Mouse (Mus musculus) C2C12 (cell line): ENCODE measurements around the gene 1810049J17Rik. TPM values are rescaled to one million over a fixed set of nuclear protein-coding genes. Genes with fewer than 3 reads are reported as not detected.

Source experiments
- H3K27me3 ChIP-seq: one replicate; pipeline ENCODE4 v1.6.1; 2011; ENCODE audit not compliant: control insufficient read depth, insufficient read depth, insufficient read length
- H3K36me3 ChIP-seq: one replicate; pipeline ENCODE4 v1.6.1; 2011; ENCODE audit not compliant: control insufficient read depth, insufficient read depth
- H3K4me3 ChIP-seq: one replicate; pipeline ENCODE4 v1.5.1; 2011; ENCODE audit warnings: mild to moderate bottlenecking, control low read depth; ENCODE audit not compliant: poor library complexity, insufficient read depth, severe bottlenecking
- H3K79me2 ChIP-seq: one replicate; pipeline ENCODE4 v1.6.1; 2011; ENCODE audit not compliant: control insufficient read depth, insufficient read depth
- H3K79me3 ChIP-seq: one replicate; pipeline ENCODE4 v1.6.1; 2011; ENCODE audit warnings: low read depth, control low read depth
- H3ac ChIP-seq: one replicate; pipeline ENCODE3; 2011; ENCODE audit warnings: low read depth; ENCODE audit not compliant: control insufficient read depth, insufficient read length
- CEBPB ChIP-seq: IDR thresholded peaks from one replicate; pipeline ENCODE4 v1.6.1; 2011; ENCODE audit warnings: low read depth, mild to moderate bottlenecking, control low read depth, moderate library complexity
- CTCF ChIP-seq: IDR thresholded peaks from one replicate; pipeline ENCODE4 v1.5.1; 2011; ENCODE audit not compliant: control insufficient read depth, insufficient read depth, insufficient read length
- FOSL1 ChIP-seq: IDR thresholded peaks from one replicate; pipeline ENCODE4 v1.8.0; 2011; ENCODE audit warnings: mild to moderate bottlenecking, low read length; ENCODE audit not compliant: poor library complexity, insufficient read depth, severe bottlenecking
- MAX ChIP-seq: IDR thresholded peaks from one replicate; pipeline ENCODE4 v1.6.1; 2011; ENCODE audit warnings: mild to moderate bottlenecking, control low read depth
- MYOD1 ChIP-seq: IDR thresholded peaks from one replicate; pipeline ENCODE4 v1.6.1; 2011; ENCODE audit warnings: low read depth; ENCODE audit not compliant: control insufficient read depth, insufficient read length
- MYOG ChIP-seq: IDR thresholded peaks from one replicate; pipeline ENCODE4 v1.6.1; 2011; ENCODE audit not compliant: control insufficient read depth, insufficient read length; ENCODE audit errors: extremely low read depth
- USF1 ChIP-seq: IDR thresholded peaks from one replicate; pipeline ENCODE4 v1.6.1; 2011; ENCODE audit warnings: low read depth, mild to moderate bottlenecking, control low read depth, moderate library complexity
- polyA plus RNA-seq: library from polyadenylated mRNA; unstranded; fragments of >200 nt; fragmentation: generic; extraction: Trizol; gene quantifications from one replicate; pipeline ENCODE4 v1.2.1, GENCODE M21; 2012; ENCODE audit warnings: missing spikeins

1810049J17Rik gene
- polyA plus RNA-seq, 1 experiment = 4.8 TPM

DNA sequence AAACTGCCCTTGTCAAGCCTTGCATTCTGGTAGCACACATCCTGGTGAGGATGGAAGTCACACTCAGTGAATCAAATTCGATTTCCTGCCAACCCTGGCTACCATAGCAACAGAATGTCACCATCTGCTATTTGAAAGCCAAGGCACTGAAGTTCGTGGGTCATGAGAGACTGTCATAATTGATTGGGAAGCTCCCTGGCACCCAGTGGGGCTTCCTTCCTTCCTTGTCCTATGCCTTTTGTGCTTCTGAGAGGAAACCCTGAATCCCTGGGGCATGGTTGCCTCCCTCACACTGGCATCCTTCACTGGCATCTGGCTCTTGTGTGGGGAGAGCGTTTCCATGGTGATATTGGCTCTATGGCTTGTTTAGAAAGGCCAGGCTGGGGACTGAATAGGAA lies 44.4 kb upstream of the 1810049J17Rik start:
- H3K79me3 ChIP-seq = no peaks in the 10 kb centered on the region
- H3K4me3 ChIP-seq = no peak overlapping the region
- no peaks in the 10 kb centered on the region for H3K79me2 ChIP-seq
- H3ac ChIP-seq = no peak overlapping the region
- no peak for TF ChIP-seq CTCF
- TF ChIP-seq MAX = no peak
- no peak for TF ChIP-seq MYOD1
- TF ChIP-seq MYOG = no peak
- TF ChIP-seq CEBPB = no peak
- no peak for TF ChIP-seq FOSL1
- no peak for TF ChIP-seq USF1
- no peaks in the 10 kb centered on the region for H3K27me3 ChIP-seq
- no peaks in the 10 kb centered on the region for H3K36me3 ChIP-seq

DNA sequence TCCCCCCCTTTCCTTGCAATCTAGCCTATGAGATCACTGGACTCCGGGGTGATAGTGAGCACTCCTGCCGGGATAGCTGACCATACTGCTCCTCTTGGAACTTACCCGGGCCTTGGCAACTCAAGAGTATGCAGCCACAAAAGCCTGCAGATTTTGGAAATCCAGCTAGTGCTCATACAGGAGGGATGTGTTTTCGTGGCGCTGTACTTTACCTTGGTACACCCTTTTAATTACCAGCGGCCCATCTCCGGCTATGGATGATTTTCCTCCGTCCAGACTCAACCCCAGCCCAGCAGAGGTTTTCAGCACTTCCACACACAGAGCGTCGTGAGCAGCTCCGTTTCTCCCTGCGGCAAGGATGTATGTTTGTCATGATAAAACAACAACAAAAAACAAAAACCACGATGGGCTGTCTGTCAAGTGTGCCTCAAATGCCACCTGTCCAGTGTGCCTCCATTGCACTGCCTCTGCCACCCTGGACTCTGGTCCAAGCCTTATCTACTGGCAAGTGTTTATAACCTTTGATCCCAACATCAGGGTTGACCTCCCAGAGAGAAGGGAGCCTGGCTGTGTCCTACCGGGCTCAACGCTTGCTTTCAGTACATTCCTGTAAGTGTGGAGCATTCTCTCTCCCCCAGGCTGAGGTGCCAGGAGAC lies 43.8 kb upstream of the 1810049J17Rik start:
- Histone ChIP-seq H3K36me3 (no peaks in the 10 kb centered on the region), H3K79me2 (no peaks in the 10 kb centered on the region), H3ac (no peak overlapping the region), H3K27me3 (no peaks in the 10 kb centered on the region), H3K79me3 (no peaks in the 10 kb centered on the region), H3K4me3 (no peak overlapping the region)
- TF ChIP-seq CTCF (no peak), USF1 (no peak), FOSL1 (no peak), MAX (no peak), MYOG (no peak), MYOD1 (no peak), CEBPB (no peak)

DNA sequence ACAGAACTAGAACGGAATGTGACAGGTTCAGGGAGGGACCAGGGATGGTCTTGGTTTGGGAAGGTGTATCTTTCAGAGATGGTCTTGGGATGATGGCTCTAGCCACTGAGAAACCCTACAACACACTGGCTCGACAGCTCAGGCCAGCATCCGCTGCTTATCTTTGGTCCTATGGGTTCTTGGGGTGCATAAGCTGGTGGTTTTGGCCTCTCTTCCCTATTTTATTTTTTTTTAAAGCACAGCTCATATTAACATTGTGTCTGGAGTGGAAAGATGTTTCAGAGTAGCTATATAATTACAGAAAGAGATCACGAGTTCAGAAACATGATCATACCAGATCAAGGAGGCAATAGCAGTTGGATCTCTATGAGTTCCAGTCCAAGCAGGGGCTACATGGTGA lies 42.4 kb upstream of the 1810049J17Rik start:
- H3K79me3 ChIP-seq = no peaks in the 10 kb centered on the region
- TF ChIP-seq CTCF = no peak
- no peak for TF ChIP-seq MYOG
- TF ChIP-seq MAX = no peak
- H3K27me3 ChIP-seq = no peaks in the 10 kb centered on the region
- no peaks in the 10 kb centered on the region for H3K79me2 ChIP-seq
- H3K36me3 ChIP-seq = peaks cover 7% of the 10 kb centered on the region
- H3ac ChIP-seq = no peak overlapping the region
- no peak overlapping the region for H3K4me3 ChIP-seq

- Histone ChIP-seq H3K79me3 (no peaks in the 10 kb centered on the region), H3K79me2 (no peaks in the 10 kb centered on the region), H3K4me3 (no peak overlapping the region), H3K27me3 (no peaks in the 10 kb centered on the region), H3K36me3 (peaks cover 7% of the 10 kb centered on the region), H3ac (no peak overlapping the region)
- TF ChIP-seq MAX = no peak
- no peak for TF ChIP-seq MYOD1
- no peak for TF ChIP-seq MYOG
- TF ChIP-seq CTCF = no peak
- no peak for TF ChIP-seq CEBPB
- TF ChIP-seq FOSL1 = no peak
Observed at GRCm38 (mm10) chr15:12362701-12363040, 41.0 kb upstream of the 1810049J17Rik start.

DNA sequence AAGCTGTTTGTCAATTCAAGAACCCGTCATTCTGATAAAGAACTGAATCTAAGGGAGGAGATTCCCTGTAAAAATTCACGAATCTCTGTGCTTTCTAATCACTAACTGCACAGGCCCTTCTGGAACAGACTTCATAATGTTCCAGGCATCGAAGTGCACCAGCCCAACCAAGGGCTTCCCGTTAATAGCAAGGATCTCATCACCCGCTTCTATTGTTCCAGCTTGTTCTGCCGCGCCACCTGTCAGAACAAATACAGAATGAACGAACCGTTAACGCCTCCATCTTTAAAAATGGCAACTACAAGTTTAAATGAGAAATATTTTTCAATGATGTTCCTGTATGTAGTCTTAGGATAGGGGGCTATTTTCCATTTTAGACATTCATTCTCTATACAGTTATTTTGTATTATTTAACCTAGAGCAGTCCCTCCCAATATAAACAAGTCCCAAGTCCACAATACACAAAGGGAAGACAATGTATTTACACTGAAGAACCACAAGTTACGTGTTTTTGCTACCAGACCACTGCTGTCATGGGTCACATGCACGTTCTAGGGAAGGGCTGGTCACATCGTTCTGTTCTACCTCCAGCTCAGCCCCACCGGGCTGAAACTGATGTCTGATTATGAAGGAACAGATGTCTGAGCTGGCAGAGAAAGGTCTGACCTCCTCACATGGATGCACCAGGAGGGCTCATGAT lies 40.5 kb upstream of the 1810049J17Rik start:
- Histone ChIP-seq H3ac (no peak overlapping the region), H3K79me2 (no peaks in the 10 kb centered on the region), H3K79me3 (no peaks in the 10 kb centered on the region), H3K27me3 (no peaks in the 10 kb centered on the region), H3K4me3 (no peak overlapping the region), H3K36me3 (peaks cover 10% of the 10 kb centered on the region)
- no peak for TF ChIP-seq CTCF
- no peak for TF ChIP-seq USF1
- TF ChIP-seq CEBPB = no peak
- TF ChIP-seq MYOG = no peak
- TF ChIP-seq MAX = no peak
- TF ChIP-seq FOSL1 = no peak
- no peak for TF ChIP-seq MYOD1
